24 mouse cellular contexts compared by ENCODE assay signal in genomic region chr17:83164728-83165127, GRCm38 (mm10). TPM values are rescaled to one million over a fixed set of nuclear protein-coding genes. Genes with fewer than 3 reads are reported as not detected.
DNase-seq lines count a peak whose midpoint lies in the region; ATAC-seq lines count a peak whose summit lies in the region.
"Had no signal": no experiment of that assay in that cellular context is flagged by ENCODE, and none has a peak within 500 bp of the region (broad histone marks: within the 10 kb centered on the region; RNA-seq: fewer than 3 reads in every experiment).

No protein-coding gene starts in this region.

- H3K4me1 ChIP-seq in heart, embryonic 10.5 days: peaks cover 44% of the 10 kb centered on the region
- H3K4me1 ChIP-seq in midbrain, embryonic 13.5 days (replicated peaks): peaks cover 16% of the 10 kb centered on the region
- H3K4me1 ChIP-seq in midbrain, embryonic 10.5 days: peaks cover 35% of the 10 kb centered on the region
- H3K4me1 ChIP-seq in embryonic facial prominence, embryonic 11.5 days (ENCODE audit: control insufficient read depth, insufficient read depth, low read length): peaks cover 3% of the 10 kb centered on the region

- 6% methylated on average over 4 of the region's 4 CpGs for WGBS in heart, embryonic 10.5 days
- WGBS in midbrain, embryonic 13.5 days: 20% methylated on average over 4 of the region's 4 CpGs
- WGBS in midbrain, embryonic 10.5 days: 19% methylated on average over 4 of the region's 4 CpGs
- 5% methylated on average over 4 of the region's 4 CpGs for WGBS in embryonic facial prominence, embryonic 11.5 days

- no peaks in the 10 kb centered on the region for H3K36me3 ChIP-seq in heart, embryonic 10.5 days
- H3K36me3 ChIP-seq in midbrain, embryonic 13.5 days: no peaks in the 10 kb centered on the region
- H3K36me3 ChIP-seq in midbrain, embryonic 10.5 days: no peaks in the 10 kb centered on the region
- H3K36me3 ChIP-seq in embryonic facial prominence, embryonic 11.5 days (replicated peaks; ENCODE audit: control insufficient read depth, insufficient read depth, low read depth, low read length): no peaks in the 10 kb centered on the region
- H3K36me3 ChIP-seq: heart, embryonic 13.5 days; intestine, embryonic 15.5 days; limb, embryonic 15.5 days had no signal

- intact Hi-C loops in heart, postnatal 36 days (cut with DNase I): no loop called here

- H3K4me3 ChIP-seq in heart, embryonic 10.5 days: no peak overlapping the region
- H3K4me3 ChIP-seq in midbrain, embryonic 13.5 days (replicated peaks): no peak overlapping the region
- no peak overlapping the region for H3K4me3 ChIP-seq in midbrain, embryonic 10.5 days
- no peak overlapping the region for H3K4me3 ChIP-seq in embryonic facial prominence, embryonic 11.5 days (ENCODE audit: low read depth, low read length)
- H3K4me3 ChIP-seq: forebrain, embryonic 13.5 days; heart, embryonic 13.5 days; intestine, embryonic 15.5 days; limb, embryonic 15.5 days had no signal

- H3K4me2 ChIP-seq in midbrain, embryonic 13.5 days (replicated peaks): no peak overlapping the region
- H3K4me2 ChIP-seq in embryonic facial prominence, embryonic 11.5 days (ENCODE audit: low read depth, low read length): no peak overlapping the region
- H3K4me2 ChIP-seq: forebrain, embryonic 13.5 days; heart, embryonic 13.5 days; intestine, embryonic 15.5 days; limb, embryonic 15.5 days had no signal

- H3K9ac ChIP-seq in midbrain, embryonic 13.5 days (replicated peaks): 0 out of 2 replicates have a peak overlapping the region, but pooled peaks have one; percentile 19
- H3K9ac ChIP-seq in embryonic facial prominence, embryonic 11.5 days (replicated peaks; ENCODE audit: low read length): no peak overlapping the region
- H3K9ac ChIP-seq: forebrain, embryonic 13.5 days; heart, embryonic 13.5 days; intestine, embryonic 15.5 days; limb, embryonic 15.5 days; liver, embryonic 14.5 days had no signal

- H3K9me3 ChIP-seq in heart, embryonic 10.5 days: no peaks in the 10 kb centered on the region
- no peaks in the 10 kb centered on the region for H3K9me3 ChIP-seq in midbrain, embryonic 13.5 days
- H3K9me3 ChIP-seq in midbrain, embryonic 10.5 days (replicated peaks): no peaks in the 10 kb centered on the region
- H3K9me3 ChIP-seq in embryonic facial prominence, embryonic 11.5 days (replicated peaks; ENCODE audit: control insufficient read depth, low read length): no peaks in the 10 kb centered on the region
- H3K9me3 ChIP-seq: forebrain, embryonic 13.5 days; heart, embryonic 13.5 days; intestine, embryonic 15.5 days; limb, embryonic 15.5 days had no signal

- H3K27ac ChIP-seq in heart, embryonic 10.5 days: peak overlapping the region; percentile 6
- H3K27ac ChIP-seq in midbrain, embryonic 13.5 days: no peak overlapping the region
- H3K27ac ChIP-seq in midbrain, embryonic 10.5 days (replicated peaks): no peak overlapping the region
- H3K27ac ChIP-seq in embryonic facial prominence, embryonic 11.5 days (replicated peaks; ENCODE audit: low read depth, low read length): no peak overlapping the region
- H3K27ac ChIP-seq: forebrain, embryonic 13.5 days; heart, embryonic 13.5 days; limb, embryonic 15.5 days; liver, embryonic 14.5 days had no signal

- peaks cover 10% of the 10 kb centered on the region; the same call in 1 of the 2 replicates for H3K27me3 ChIP-seq in heart, embryonic 10.5 days (ENCODE audit: insufficient read depth, poor library complexity, severe bottlenecking)
- H3K27me3 ChIP-seq in midbrain, embryonic 13.5 days: peaks cover 20% of the 10 kb centered on the region; the same call in 1 of the 2 replicates
- H3K27me3 ChIP-seq in midbrain, embryonic 10.5 days (ENCODE audit: low read depth, poor library complexity, severe bottlenecking): peaks cover 45% of the 10 kb centered on the region
- H3K27me3 ChIP-seq in embryonic facial prominence, embryonic 11.5 days (ENCODE audit: control insufficient read depth, insufficient read depth, low read length): no peaks in the 10 kb centered on the region
- H3K27me3 ChIP-seq: Patski had no signal

- no peak for ATAC-seq in midbrain, embryonic 13.5 days
- ATAC-seq in embryonic facial prominence, embryonic 11.5 days (replicated peaks; ENCODE audit: insufficient number of reproducible peaks, low FRiP score, low TSS enrichment, low read depth): no peak
- no peak for ATAC-seq in granulocyte monocyte progenitor cell, adult 5-6 weeks (replicated peaks; ENCODE audit: poor library complexity, severe bottlenecking)
- ATAC-seq: CD4-positive, CD25-positive, alpha-beta regulatory T cell, adult 4 months; forebrain, embryonic 13.5 days; hindbrain, embryonic 16.5 days; Patski had no signal

- DNase-seq in heart, embryonic 10.5 days (ENCODE audit: low spot score): no peak
- DNase-seq in heart, postnatal 36 days: no peak
- DNase-seq in midbrain, embryonic 10.5 days (ENCODE audit: low spot score): no peak
- DNase-seq in embryonic facial prominence, embryonic 11.5 days (ENCODE audit: low spot score): peak; percentile 75
- DNase-seq in cerebellum, adult 11-12 months: no peak
- DNase-seq: cerebellum, adult 18-20 months; cerebellum, postnatal 14 days; gastrocnemius, postnatal 10 days; heart, adult 18-20 months; heart, postnatal 14 days; right cerebral cortex, postnatal 4 days; thymus, adult 18-20 months; thymus, postnatal 36 days had no signal

RNA-seq across cellular contexts. Expression of gene Pkdcc, which starts 50.4 kb away (rescaled TPM):
- 13.8 and 27.4 TPM in 2 replicates for polyA plus RNA-seq in heart, embryonic 10.5 days (2016; fragmentation: Nextera tagmentation; extraction: Ambion mirVana)
- 10 to 100 TPM; 34.5 to 37.4 TPM for total RNA-seq in heart, postnatal 36 days (2021)
- polyA plus RNA-seq in midbrain, embryonic 13.5 days (2015; fragmentation: Nextera tagmentation; extraction: Ambion mirVana): 1.5 and 2.3 TPM in 2 replicates
- 4.9 and 6.0 TPM in 2 replicates for polyA plus RNA-seq in midbrain, embryonic 10.5 days (2016; fragmentation: Nextera tagmentation; extraction: Ambion mirVana)
- 23.4 and 24.5 TPM in 2 replicates for polyA plus RNA-seq in embryonic facial prominence, embryonic 11.5 days (2014; fragmentation: Nextera tagmentation; extraction: Ambion mirVana)
- total RNA-seq in granulocyte monocyte progenitor cell, adult 5-6 weeks (2014; fragmentation: Nextera tagmentation): 0.34 TPM in 1 of 2 replicates, not detected in the other
- total RNA-seq in granulocyte monocyte progenitor cell, adult 5-6 weeks (2017): 1.8 TPM in 1 of 2 replicates, not detected in the other
- total RNA-seq: megakaryocyte-erythroid progenitor cell, adult 5-6 weeks had no signal
- polyA plus RNA-seq: CD4-positive, CD25-positive, alpha-beta regulatory T cell, adult 4 months had no signal
